Mouse (Mus musculus) mesoderm, embryonic 11.5 days (tissue): ENCODE data around the gene Hdac11.
A peak's percentile ranks its signal among the peaks of the same experiment; 100 is the strongest.
"Not testable (repeated sequence)": the region's sequence is repeated elsewhere in the genome, so short reads cannot be mapped to it uniquely, and the experiment has no call there.

Experiments
- DNase-seq: peaks from one replicate; pipeline ENCODE4 v3.0.0-alpha.2; 2012; ENCODE audit warnings: low read depth, low spot score

The Hdac11 gene

DNA sequence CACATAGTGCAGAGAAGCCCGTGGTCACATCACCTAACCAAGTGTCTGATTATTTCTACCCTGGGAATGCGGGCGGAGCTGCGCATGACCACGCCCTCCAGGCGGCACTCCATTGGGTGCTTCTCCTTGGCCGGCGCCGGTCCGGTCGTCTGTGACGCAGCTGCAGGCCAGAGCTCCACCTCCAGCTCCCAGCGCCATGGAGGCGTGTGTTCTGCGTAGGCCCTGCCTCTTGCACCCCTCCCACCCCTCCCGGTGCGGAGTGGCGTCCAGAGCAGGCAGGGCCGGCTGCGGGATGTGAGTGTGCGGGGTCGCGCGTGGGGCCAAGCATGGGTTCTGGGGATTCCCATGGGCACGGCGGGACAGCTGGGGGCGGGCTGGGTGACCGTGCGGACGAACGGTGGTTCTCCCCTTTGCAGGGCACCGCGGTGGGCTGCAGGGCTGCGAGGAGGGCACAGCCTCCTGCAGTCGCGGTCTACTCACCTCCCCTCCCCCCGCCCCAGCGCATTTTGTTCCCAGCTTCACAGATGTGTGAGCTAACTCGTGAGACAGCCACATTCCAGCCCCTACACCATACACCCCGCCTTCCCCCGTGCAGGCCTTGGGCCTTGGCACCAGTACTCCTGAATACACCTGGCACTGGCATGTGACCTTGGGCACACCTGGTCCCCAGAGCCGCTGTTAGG is at the start of gene Hdac11:
Hdac11 (plus strand) TSS at position 112 of the 683 bp plus-strand sequence.
- DNase-seq, result peak; percentile 94

DNA sequence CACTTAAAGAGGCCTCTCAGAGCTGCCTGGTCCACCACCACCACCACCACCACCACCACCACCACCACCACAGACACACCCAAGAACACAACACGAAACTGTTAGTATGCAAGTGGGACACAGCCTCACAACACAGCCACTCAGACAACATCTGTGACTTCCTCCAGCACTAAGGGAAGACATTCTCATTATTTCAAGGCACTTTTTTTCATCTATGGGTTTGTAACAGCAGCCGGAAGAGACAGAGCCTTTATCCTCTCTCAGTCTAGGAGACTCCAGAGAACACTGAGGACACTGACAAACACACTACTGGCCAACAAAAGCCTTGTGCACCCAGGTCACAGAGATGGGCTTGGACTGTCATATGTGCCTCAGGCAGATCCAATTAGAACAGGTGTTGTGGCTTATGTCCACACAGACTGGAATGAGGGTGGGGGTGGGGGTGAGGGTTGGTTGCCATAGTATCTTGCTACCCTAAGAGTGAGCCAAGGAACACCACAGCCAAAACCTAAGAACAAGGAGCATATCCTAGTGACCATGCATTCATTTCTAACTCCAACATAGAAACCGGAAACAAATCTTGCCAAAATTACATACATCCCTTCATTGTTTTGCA is 48.1 kb upstream of the Hdac11 start:
- DNase-seq, result no peak

DNA sequence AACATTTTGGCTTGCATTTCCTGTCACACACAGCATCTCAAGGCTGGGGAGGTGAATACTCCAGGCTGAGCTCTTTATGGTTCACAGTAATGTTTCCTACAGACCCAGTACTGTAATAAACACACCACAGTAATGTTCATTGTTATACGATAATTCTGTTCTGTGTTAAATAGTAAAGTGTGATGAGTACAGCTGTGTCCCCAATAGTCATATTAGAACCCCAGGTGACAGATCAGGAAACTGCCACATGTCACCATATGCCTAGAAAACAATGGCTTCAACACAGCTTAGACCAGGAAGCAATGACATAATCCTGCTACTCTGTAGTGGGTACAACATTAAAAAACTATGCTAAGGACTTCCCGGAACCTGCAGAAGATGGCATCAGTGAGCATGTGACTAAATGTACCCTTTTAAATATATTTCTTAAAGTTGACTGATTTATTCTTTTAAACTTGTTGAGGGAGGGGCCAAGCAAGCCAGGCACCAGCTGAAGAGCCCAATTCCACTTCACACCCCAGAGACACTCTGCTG is 47.5 kb upstream of the Hdac11 start:
- DNase-seq, result no peak

GRCm38 (mm10) chr6:91109489-91109888 is 47.0 kb upstream of the Hdac11 start:
- DNase-seq, result no peak

DNA sequence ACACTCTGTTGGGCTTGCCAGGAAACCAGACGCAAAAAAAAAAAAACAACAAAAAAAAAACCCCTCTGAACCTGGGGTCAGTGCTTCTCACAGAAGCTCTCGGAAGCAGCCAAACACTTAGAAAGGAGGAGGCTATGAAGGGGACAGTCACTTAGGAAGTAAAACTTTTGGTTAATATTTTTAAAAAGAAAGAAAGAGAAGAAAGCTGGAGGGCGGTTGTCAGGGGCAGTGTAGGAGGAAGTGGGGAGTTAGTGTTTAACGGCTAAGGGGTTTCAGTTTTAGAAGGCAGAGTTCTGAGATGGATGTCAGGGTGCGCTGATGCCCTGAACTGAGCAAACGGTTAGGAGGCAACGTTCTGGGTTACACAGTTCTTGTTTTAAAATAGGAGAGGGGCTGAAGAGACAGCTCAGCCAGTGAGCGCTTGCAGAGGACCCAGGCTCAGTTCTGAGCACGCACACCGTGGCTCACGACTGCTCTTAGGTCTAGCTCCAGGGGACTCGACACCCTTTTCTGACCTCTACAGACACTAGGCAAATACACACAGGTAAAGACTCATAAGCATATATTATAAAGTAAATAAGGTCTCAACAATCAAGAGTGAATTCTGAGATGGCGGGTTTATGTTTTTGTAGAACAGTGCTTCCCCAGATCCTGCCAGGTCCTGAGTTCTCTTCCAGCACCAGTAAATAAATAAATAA is 46.0 kb upstream of the Hdac11 start:
- no peak for DNase-seq

GRCm38 (mm10) chr6:91111141-91111953 is 45.1 kb upstream of the Hdac11 start:
- no peak for DNase-seq

DNA sequence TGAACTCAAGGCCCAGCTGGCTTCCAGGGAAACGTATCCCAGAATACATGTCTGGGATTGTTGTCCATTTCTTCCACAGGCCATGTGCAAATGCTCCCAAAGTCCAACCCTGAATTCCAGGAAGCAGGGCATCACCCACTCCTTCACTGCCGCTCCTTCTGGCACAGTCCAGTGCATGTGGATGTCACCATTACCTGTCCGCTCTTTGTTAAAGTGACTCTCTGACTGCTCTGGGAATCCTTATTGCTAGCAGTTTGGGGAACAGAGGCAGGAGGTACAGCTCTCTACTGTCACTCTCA is 44.6 kb upstream of the Hdac11 start:
- DNase-seq, result no peak

DNA sequence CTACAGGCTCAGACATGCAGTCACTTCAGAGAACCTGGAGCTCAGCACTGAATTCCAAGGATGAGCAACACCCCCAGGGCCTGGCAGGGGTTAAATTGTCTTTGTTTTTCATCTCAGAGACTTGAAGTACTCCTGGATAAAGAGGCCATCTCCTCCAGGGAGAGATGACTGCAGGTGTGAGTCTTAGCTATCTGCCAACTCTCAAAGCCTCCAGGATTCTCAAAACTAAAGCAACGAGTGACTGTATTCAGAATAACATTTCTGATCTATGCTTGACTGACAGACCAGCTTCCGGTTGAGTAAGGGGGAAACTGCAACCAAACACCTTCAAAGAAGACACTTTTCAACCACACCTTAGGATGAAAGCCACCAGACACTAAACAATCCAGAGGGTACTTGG is 41.7 kb upstream of the Hdac11 start:
- no peak for DNase-seq

- peak; percentile 45 for DNase-seq
Measured at GRCm38 (mm10) chr6:91115158-91115557, 41.3 kb upstream of the Hdac11 start.

- DNase-seq, result peak; percentile 14
Measured at GRCm38 (mm10) chr6:91115863-91116243, 40.6 kb upstream of the Hdac11 start.

- DNase-seq, result peak; percentile 92
Measured at GRCm38 (mm10) chr6:91116244-91117145, 40.0 kb upstream of the Hdac11 start, which contains the start of gene Nup210. Nup210 (minus strand) TSS chr6:91116829.

GRCm38 (mm10) chr6:91117149-91117548 is 39.3 kb upstream of the Hdac11 start:
- DNase-seq, result no peak

- DNase-seq, result no peak
Measured at GRCm38 (mm10) chr6:91118526-91118925, 37.9 kb upstream of the Hdac11 start.

GRCm38 (mm10) chr6:91120206-91120605 is 36.3 kb upstream of the Hdac11 start:
- no peak for DNase-seq

- not testable (repeated sequence) for DNase-seq
Measured at GRCm38 (mm10) chr6:91121089-91121488, 35.4 kb upstream of the Hdac11 start.

- no peak for DNase-seq
Measured at GRCm38 (mm10) chr6:91123453-91123852, 33.0 kb upstream of the Hdac11 start.

GRCm38 (mm10) chr6:91124286-91125227 is 31.9 kb upstream of the Hdac11 start:
- DNase-seq, result no peak

GRCm38 (mm10) chr6:91125228-91125585 is 31.3 kb upstream of the Hdac11 start:
- no peak for DNase-seq

GRCm38 (mm10) chr6:91128996-91129395 is 27.5 kb upstream of the Hdac11 start:
- DNase-seq, result no peak

DNA sequence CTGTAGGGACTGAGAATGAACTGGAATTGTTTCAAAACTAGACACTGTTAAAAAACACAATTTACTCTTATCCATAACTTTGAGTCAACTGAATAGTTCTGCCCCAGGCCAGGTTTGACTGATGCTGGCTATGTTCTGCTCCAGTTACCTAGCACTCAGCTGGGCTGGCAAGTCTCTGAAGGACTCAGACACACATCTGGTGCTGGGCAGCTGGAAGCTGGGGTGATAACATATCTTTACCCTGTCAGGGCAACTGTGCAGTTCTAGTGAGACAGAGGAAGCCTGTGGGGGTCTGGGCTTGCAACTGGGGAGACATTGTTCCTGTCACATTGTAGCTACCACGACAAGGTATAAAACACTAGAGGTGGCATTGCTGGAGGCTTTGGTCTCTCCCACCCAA is 25.6 kb upstream of the Hdac11 start:
- no peak for DNase-seq
